Mouse (Mus musculus): ENCODE results near the gene Mlph. TPM values are rescaled to one million over a fixed set of nuclear protein-coding genes. Genes with fewer than 3 reads are reported as not detected.

Gene Mlph
- not detected for total RNA-seq (2023)

GRCm38 (mm10) chr1:90914948-90915569 is at the start of gene Mlph:
TSS of gene Mlph (plus strand) at chr1:90915085.

DNA sequence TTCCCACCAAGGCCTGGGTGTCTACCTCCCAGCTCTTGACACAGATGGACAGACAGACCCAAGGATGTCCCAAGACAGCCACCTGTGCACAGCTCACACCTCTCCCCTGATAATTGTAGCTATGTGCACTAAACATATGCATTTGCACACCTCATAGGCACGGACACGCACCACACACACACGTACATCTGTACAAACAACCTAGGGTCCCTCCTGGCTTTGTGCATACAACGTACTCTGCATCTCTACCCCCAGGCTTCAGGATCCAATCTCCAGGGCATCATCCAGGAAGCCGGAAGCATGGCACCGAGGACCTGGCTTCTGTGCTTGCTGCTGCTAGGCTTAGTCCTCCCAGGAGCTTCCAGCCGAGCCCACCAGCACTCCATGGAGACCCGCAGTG is 37.9 kb downstream of the Mlph start, which contains the start of gene Prlh:
Gene Prlh, plus strand, starts transcription at position 301 of the 400 bp plus-strand sequence.

GRCm38 (mm10) chr1:90969347-90969784 is 54.5 kb downstream of the Mlph start, which contains the start of gene Rab17:
TSS of gene Rab17 (minus strand) at chr1:90969661.

GRCm38 (mm10) chr1:90998268-90998890 is 83.5 kb downstream of the Mlph start, which contains the start of gene Lrrfip1:
TSS of gene Lrrfip1 (plus strand) at chr1:90998737.

Other genes starting within 250 kb of the Mlph start
- not detected for gene Col6a3, start 71.1 kb upstream of the Mlph start, total RNA-seq (2023)
- not detected for gene Prlh, start 38.0 kb downstream of the Mlph start, total RNA-seq (2023)
- not detected for gene Rab17, start 54.6 kb downstream of the Mlph start, total RNA-seq (2023)
- 100 to 1,000 TPM; 141 to 144 TPM for gene Lrrfip1, start 83.7 kb downstream of the Mlph start, total RNA-seq (2023)
- gene Rbm44, start 230.0 kb downstream of the Mlph start, total RNA-seq (2023), result 1 to 10 TPM; 1.8 to 2.7 TPM

All from B cell, adult 67 days (primary cell).